Mouse (Mus musculus) limb, embryonic 11.5 days (tissue): ENCODE results near the gene Parg. TPM values are rescaled to one million over a fixed set of nuclear protein-coding genes. Genes with fewer than 3 reads are reported as not detected.

Experiments used
- ATAC-seq: fragments of 200-750 bp; cut with Nextera tagmentation; 2 replicates; pipeline ENCODE4 v1.8.0; 2017; ENCODE audit warnings: low read depth; ENCODE audit not compliant: insufficient number of reproducible peaks, low FRiP score, low TSS enrichment
- DNase-seq: peaks from one replicate; pipeline ENCODE4 v3.0.0-alpha.2; 2015; ENCODE audit warnings: low spot score
- H3K27ac ChIP-seq: fragments of 300-500 bp; sonication (generic); replicated peaks from 2 replicates; pipeline ENCODE4 v1.5.1; 2014; ENCODE audit warnings: low read depth, mild to moderate bottlenecking, low read length
- H3K27me3 ChIP-seq: fragments of 300-500 bp; sonication (generic); 2 replicates; pipeline ENCODE4 v1.6.1; 2014; ENCODE audit warnings: mild to moderate bottlenecking, low read length, mixed read lengths; ENCODE audit not compliant: control insufficient read depth, insufficient read depth
- H3K36me3 ChIP-seq: fragments of 300-500 bp; sonication (generic); 2 replicates; pipeline ENCODE4 v1.6.1; 2014; ENCODE audit warnings: mild to moderate bottlenecking, low read length, moderate library complexity, mixed read lengths; ENCODE audit not compliant: control insufficient read depth, insufficient read depth
- H3K4me1 ChIP-seq: fragments of 300-500 bp; sonication (generic); 2 replicates; pipeline ENCODE4 v1.6.1; 2014; ENCODE audit warnings: low read length, mixed read lengths; ENCODE audit not compliant: control insufficient read depth, insufficient read depth
- H3K4me2 ChIP-seq: fragments of 300-500 bp; sonication (generic); 2 replicates; pipeline ENCODE4 v1.6.1; 2014; ENCODE audit warnings: low read depth, mild to moderate bottlenecking, moderate library complexity; ENCODE audit not compliant: severe bottlenecking
- H3K4me3 ChIP-seq: fragments of 300-500 bp; sonication (generic); 2 replicates; pipeline ENCODE4 v1.5.1; 2014; ENCODE audit warnings: low read depth, low read length
- H3K9ac ChIP-seq: fragments of 300-500 bp; sonication (generic); 2 replicates; pipeline ENCODE4 v1.6.1; 2014; ENCODE audit warnings: mild to moderate bottlenecking, low read length
- H3K9me3 ChIP-seq: fragments of 300-500 bp; sonication (generic); 2 replicates; pipeline ENCODE4 v1.6.1; 2016; ENCODE audit warnings: low read length; ENCODE audit not compliant: control insufficient read depth
- WGBS: fragments of 180-500 bp; shearing (Covaris S2); extraction: QIAGEN DNeasy Blood & Tissue Kit; methylation state at CpG from one replicate; pipeline ENCODE4 v1.1.7; 2014; 5-methylcytosine and 5-hydroxymethylcytosine counted together
- polyA plus RNA-seq: library from polyadenylated mRNA; unstranded; fragments of >200 nt; fragmentation: Nextera tagmentation; extraction: Ambion mirVana; gene quantifications from 2 replicates; pipeline ENCODE4 v1.2.1, GENCODE M21; 2014

Gene Parg
- 62.4 and 76.0 TPM in 2 replicates for polyA plus RNA-seq

GRCm38 (mm10) chr14:32201791-32202451 lies at the start of gene Parg, which contains the start of gene Timm23:
Parg (plus strand) TSS chr14:32201949.
Timm23 (minus strand) TSS chr14:32201898.
- ATAC-seq (peak; percentile 72; the same call in 1 of the 2 replicates), DNase-seq (peak; percentile 90)
- peak within 1 kb of the TSS; percentile 100 for H3K4me3 ChIP-seq
- H3K27ac ChIP-seq = no peak within 1 kb of the TSS; the same call in 1 of the 2 replicates
- H3K9ac ChIP-seq = peak within 1 kb of the TSS; percentile 91
- peaks cover 11% of the 10 kb centered on the region; the same call in 1 of the 2 replicates for H3K4me1 ChIP-seq
- no peaks in the 10 kb centered on the region for H3K27me3 ChIP-seq
- under 1% methylated on average over 72 of the region's 77 CpGs for WGBS
- peak within 1 kb of the TSS; percentile 80 for H3K4me2 ChIP-seq
- no peaks in the 10 kb centered on the region for H3K9me3 ChIP-seq
- H3K36me3 ChIP-seq = peaks cover 9% of the 10 kb centered on the region; the same call in 1 of the 2 replicates

GRCm38 (mm10) chr14:32152243-32152965 lies 49.3 kb upstream of the Parg start:
- DNase-seq (no peak), ATAC-seq (no peak)
- Histone ChIP-seq H3K36me3 (no peaks in the 10 kb centered on the region), H3K4me2 (no peak overlapping the region), H3K9ac (no peak overlapping the region), H3K9me3 (no peaks in the 10 kb centered on the region), H3K4me3 (no peak overlapping the region), H3K27me3 (no peaks in the 10 kb centered on the region), H3K27ac (no peak overlapping the region), H3K4me1 (no peaks in the 10 kb centered on the region)
- 91% methylated on average over 18 of the region's 18 CpGs for WGBS

- WGBS = 96% methylated on average over 2 of the region's 2 CpGs
- H3K4me2 ChIP-seq = no peak overlapping the region
- no peak overlapping the region for H3K27ac ChIP-seq
- DNase-seq (no peak), ATAC-seq (no peak)
- H3K4me3 ChIP-seq = no peak overlapping the region
- H3K9ac ChIP-seq = no peak overlapping the region
- H3K27me3 ChIP-seq = no peaks in the 10 kb centered on the region
- no peaks in the 10 kb centered on the region for H3K9me3 ChIP-seq
- no peaks in the 10 kb centered on the region for H3K4me1 ChIP-seq
- H3K36me3 ChIP-seq = no peaks in the 10 kb centered on the region
Observed at GRCm38 (mm10) chr14:32153156-32153555, 48.6 kb upstream of the Parg start.

- 91% methylated on average over 6 of the region's 6 CpGs for WGBS
- Histone ChIP-seq H3K4me2 (no peak overlapping the region), H3K27me3 (no peaks in the 10 kb centered on the region), H3K36me3 (no peaks in the 10 kb centered on the region), H3K27ac (no peak overlapping the region), H3K4me1 (no peaks in the 10 kb centered on the region), H3K4me3 (no peak overlapping the region), H3K9ac (no peak overlapping the region), H3K9me3 (no peaks in the 10 kb centered on the region)
- DNase-seq (no peak), ATAC-seq (no peak)
Observed at GRCm38 (mm10) chr14:32154758-32155157, 47.0 kb upstream of the Parg start.

GRCm38 (mm10) chr14:32159150-32159670 lies 42.5 kb upstream of the Parg start:
- no peak overlapping the region for H3K27ac ChIP-seq
- H3K36me3 ChIP-seq = no peaks in the 10 kb centered on the region
- H3K4me3 ChIP-seq = peak overlapping the region; percentile 66
- 44% methylated on average over 4 of the region's 4 CpGs for WGBS
- H3K4me2 ChIP-seq = peak overlapping the region; percentile 92
- H3K4me1 ChIP-seq = peaks cover 6% of the 10 kb centered on the region
- DNase-seq (peak; percentile 39), ATAC-seq (peak; percentile 69; the same call in 1 of the 2 replicates)
- no peaks in the 10 kb centered on the region for H3K9me3 ChIP-seq
- peak overlapping the region; percentile 84; the same call in 1 of the 2 replicates for H3K9ac ChIP-seq
- H3K27me3 ChIP-seq = no peaks in the 10 kb centered on the region

GRCm38 (mm10) chr14:32159690-32160246 lies 42.0 kb upstream of the Parg start, which contains the start of gene Ncoa4:
Ncoa4 (plus strand) TSS chr14:32159865.
- no peaks in the 10 kb centered on the region for H3K36me3 ChIP-seq
- under 1% methylated on average over 33 of the region's 40 CpGs for WGBS
- H3K27me3 ChIP-seq = no peaks in the 10 kb centered on the region
- no peaks in the 10 kb centered on the region for H3K9me3 ChIP-seq
- H3K27ac ChIP-seq = 0 out of 2 replicates have a peak within 1 kb of the TSS, but pooled peaks have one; percentile 36
- H3K4me2 ChIP-seq = peak within 1 kb of the TSS; percentile 92
- H3K4me3 ChIP-seq = peak within 1 kb of the TSS; percentile 66
- DNase-seq (peak; percentile 98), ATAC-seq (peak; percentile 93)
- peak within 1 kb of the TSS; percentile 84 for H3K9ac ChIP-seq
- H3K4me1 ChIP-seq = peaks cover 6% of the 10 kb centered on the region

GRCm38 (mm10) chr14:32160563-32160962 lies 41.2 kb upstream of the Parg start:
- no peak for ATAC-seq
- Histone ChIP-seq H3K36me3 (no peaks in the 10 kb centered on the region), H3K27me3 (no peaks in the 10 kb centered on the region), H3K27ac (no peak overlapping the region), H3K9me3 (no peaks in the 10 kb centered on the region), H3K4me1 (peaks cover 6% of the 10 kb centered on the region), H3K4me3 (peak overlapping the region; percentile 66), H3K4me2 (peak overlapping the region; percentile 92), H3K9ac (peak overlapping the region; percentile 84)
- DNase-seq = no peak
- WGBS = 47% methylated on average over 7 of the region's 7 CpGs
